Mouse (Mus musculus) B cell, adult 2 months (primary cell): Measurements from ENCODE around the gene Olfr311.
A peak's percentile ranks its signal among the peaks of the same experiment; 100 is the strongest.
"Not testable (repeated sequence)": the region's sequence is repeated elsewhere in the genome, so short reads cannot be mapped to it uniquely, and the experiment has no call there.

Experiments
- DNase-seq, 2 experiments: peaks; one replicate each; pipeline ENCODE4 v3.0.0; 2022

The Olfr311 gene

DNA sequence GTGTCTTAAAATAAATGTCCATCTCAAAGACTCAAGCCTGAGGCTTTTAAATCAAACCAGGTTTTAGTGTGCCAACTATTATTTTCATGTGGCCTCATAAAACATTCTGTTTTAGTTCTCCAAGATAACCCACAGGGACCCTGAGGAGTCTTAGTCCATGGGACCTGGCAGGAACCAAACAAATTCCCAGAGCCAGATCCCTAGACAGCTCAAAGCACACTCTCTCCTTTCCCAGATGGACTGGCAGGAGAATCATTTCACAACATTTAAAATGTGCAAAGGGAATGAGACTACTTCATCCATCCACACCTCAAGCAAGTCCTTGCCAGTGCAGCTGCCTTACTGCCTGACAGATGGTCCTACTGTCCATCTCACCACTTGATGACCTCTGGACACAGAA lies at the start of gene Olfr311:
Olfr311 (plus strand) TSS at position 301 of the 400 bp plus-strand sequence.
- not testable (repeated sequence) for DNase-seq

- peak; percentile 35 to 50 for DNase-seq
Measured at GRCm38 (mm10) chr11:58789532-58789931, 49.5 kb upstream of the Olfr311 start.

DNA sequence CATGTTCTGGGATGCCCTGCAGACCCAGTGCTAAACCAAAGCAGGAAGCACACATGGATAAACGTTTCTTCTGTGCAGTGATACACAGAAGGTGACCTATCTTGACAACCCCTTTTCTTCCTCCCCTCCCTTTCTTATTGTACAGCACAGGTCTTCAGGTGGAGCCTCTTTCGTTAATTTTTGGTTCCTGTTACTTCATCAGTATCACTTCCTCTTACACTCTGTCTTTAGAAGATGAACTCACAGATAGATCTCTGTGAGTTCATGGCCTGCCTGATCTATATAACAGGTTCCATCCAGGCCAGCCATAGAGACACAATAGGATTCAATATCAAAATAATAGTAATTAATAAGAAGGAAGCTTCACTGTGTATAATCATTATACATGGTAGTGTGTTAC lies 49.0 kb upstream of the Olfr311 start:
- peak; percentile 44 to 48 for DNase-seq

DNA sequence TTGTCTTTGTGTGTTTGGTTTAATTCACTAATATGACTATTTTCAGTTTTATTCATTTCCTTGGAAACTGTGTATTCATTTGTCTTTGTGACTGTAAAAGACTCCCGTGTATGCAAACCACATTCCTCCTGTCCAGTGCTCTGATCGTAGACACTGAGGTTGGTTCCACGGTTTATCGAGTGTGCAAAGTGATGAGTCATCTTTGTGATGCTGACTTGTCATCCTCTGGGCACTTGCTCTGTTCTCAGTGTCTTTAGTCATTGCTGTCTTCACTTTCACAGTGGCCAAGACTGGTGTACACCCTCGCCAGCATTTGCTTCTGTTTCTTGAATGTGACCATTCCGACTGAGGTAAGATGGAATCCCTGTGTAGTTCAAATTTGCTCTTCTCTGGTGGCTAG lies 48.4 kb upstream of the Olfr311 start:
- DNase-seq: no peak

GRCm38 (mm10) chr11:58795856-58796255 lies 43.2 kb upstream of the Olfr311 start:
- peak; percentile 34 to 46 for DNase-seq

- no peak for DNase-seq
Measured at GRCm38 (mm10) chr11:58796850-58797249, 42.2 kb upstream of the Olfr311 start.

DNA sequence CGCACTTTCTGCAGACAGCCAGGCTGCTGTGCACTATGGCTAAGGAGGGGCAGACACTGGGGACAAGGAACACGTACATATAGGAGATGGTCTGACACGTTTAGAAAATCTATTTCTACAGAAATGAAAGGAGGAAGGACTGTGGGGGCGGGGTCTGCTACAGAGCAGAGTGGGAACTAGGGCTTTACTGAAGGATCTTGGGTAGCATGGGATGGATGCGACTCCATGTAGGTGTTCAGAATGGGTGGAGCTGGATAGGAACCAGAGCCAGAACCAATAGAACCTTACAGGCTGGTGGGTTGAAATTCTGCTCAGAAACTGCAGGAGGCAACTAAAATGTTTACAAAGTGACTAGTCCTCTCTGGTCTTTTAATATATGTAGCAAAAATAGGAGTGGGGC lies 39.3 kb upstream of the Olfr311 start:
- DNase-seq: no peak

- no peak for DNase-seq
Measured at GRCm38 (mm10) chr11:58801558-58802228, 37.4 kb upstream of the Olfr311 start, which contains the start of gene Fam183b. Fam183b (minus strand) TSS chr11:58801960.

- no peak for DNase-seq
Measured at GRCm38 (mm10) chr11:58803871-58804270, 35.2 kb upstream of the Olfr311 start.

DNA sequence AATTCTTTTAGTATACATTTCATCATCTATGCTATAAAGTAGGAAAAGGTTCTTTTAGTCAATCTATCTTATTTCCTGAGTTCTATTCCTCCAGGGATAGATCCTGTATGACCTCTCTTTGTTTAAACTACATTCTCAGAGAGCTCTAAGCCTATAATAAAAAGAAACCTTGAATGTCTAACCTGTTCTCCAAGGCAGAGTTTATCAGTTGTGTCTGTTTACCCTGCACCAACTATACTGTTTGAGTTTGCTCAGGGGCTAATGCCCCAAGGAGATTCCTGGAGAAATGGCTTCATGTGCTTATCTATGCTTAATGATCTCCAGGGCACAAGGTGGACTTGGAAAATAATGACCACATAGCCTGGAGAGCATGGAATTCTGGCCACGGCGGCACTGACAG lies 34.7 kb upstream of the Olfr311 start:
- no peak for DNase-seq

- peak; percentile 18 to 22 for DNase-seq
Measured at GRCm38 (mm10) chr11:58812001-58812400, 27.1 kb upstream of the Olfr311 start.

GRCm38 (mm10) chr11:58814700-58815099 lies 24.4 kb upstream of the Olfr311 start, which contains the start of gene Olfr313:
Olfr313 (plus strand) TSS chr11:58815000.
- not testable (repeated sequence) for DNase-seq

- no peak for DNase-seq
Measured at GRCm38 (mm10) chr11:58815676-58816075, 23.4 kb upstream of the Olfr311 start.

DNA sequence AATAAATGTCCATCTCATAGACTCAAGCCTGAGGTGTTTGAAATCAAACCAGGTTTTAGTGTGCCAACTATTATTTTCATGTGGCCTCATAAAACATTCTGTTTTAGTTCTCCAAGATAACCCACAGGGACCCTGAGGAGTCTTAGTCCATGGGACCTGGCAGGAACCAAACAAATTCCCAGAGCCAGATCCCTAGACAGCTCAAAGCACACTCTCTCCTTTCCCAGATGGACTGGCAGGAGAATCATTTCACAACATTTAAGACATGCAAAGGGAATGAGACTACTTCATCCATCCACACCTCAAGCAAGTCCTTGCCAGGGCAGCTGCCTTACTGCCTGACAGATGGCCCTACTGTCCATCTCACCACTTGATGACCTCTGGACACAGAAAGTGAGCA lies 10.1 kb upstream of the Olfr311 start, which contains the start of gene Olfr312:
Olfr312 (plus strand) TSS at position 301 of the 400 bp plus-strand sequence.
- not testable (repeated sequence) for DNase-seq

DNA sequence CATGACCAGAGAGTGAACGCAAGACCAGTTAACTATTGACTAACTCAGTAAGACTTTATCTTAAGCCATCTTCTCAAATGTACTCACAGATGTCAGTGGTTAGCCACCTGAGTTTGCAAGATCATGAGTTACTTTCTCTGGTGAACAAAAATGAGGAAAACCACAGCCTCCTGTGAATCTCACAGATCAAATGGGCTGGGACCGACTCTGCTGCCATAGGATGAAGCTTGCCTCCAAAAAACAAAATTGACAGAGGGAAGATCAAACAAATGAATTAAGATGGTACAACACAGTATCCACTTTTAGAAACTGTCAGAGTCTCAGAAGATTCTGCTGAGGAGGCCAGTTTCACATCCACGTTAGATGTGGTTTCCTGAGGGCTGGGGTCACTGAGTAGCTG lies 9.3 kb upstream of the Olfr311 start:
- DNase-seq: no peak

- not testable (repeated sequence) for DNase-seq
Measured at GRCm38 (mm10) chr11:58832541-58832940, 6.5 kb upstream of the Olfr311 start.

GRCm38 (mm10) chr11:58846919-58847461 lies 7.9 kb downstream of the Olfr311 start, which contains the start of gene Gm12258:
Gm12258 (plus strand) TSS chr11:58847158.
- DNase-seq: peak; percentile 81 to 83

GRCm38 (mm10) chr11:58847636-58848035 lies 8.6 kb downstream of the Olfr311 start:
- DNase-seq: no peak

- no peak for DNase-seq
Measured at GRCm38 (mm10) chr11:58849731-58850130, 10.7 kb downstream of the Olfr311 start.

GRCm38 (mm10) chr11:58860744-58861143 lies 21.7 kb downstream of the Olfr311 start:
- no peak for DNase-seq

DNA sequence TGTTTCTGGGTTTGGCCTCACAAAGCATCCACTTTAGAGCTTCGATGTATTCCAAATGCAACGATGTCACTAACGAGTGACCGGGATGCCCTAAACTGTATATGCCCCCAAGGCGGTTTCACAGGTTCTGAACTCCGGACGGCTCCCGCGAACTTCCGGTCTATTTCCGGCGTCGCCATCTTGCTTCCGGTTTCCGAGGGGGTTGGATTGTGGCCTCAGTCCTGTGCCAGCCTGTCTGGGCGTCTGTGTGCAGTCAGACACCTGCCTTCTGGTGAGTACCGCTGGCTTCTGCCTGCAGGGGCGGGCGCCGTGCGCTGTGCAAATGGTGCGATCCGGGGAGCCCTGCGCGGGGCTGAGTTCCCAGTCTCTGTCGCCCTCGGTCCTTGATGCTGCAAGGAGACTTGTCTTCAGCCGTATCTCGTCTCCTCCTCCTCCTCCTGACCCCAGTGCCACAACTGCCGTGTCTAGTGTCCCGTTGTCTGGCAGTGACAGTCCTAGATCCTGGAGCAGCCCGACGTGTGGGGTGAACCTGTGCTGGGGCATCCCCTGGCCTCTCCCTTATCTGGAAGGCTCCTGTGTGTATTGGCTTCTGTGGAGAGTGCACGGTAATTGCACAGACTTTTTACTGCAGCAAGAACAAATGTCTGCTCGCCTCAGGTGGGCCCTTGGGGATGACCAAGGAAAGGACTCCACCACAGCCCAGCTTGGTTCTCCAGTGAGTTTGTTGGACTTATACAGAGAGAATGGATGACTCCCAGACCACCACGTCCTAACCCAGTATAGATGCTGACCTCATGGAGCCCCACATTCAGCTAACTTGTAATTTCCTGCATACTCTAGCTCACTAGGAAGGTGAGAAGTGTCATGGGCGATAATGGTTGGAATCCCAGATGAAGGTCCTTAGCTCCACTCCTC lies 28.2 kb downstream of the Olfr311 start, which contains the start of gene 2810021J22Rik:
2810021J22Rik (plus strand) TSS at position 178 of the 915 bp plus-strand sequence.
- peak; percentile 85 to 86 for DNase-seq

DNA sequence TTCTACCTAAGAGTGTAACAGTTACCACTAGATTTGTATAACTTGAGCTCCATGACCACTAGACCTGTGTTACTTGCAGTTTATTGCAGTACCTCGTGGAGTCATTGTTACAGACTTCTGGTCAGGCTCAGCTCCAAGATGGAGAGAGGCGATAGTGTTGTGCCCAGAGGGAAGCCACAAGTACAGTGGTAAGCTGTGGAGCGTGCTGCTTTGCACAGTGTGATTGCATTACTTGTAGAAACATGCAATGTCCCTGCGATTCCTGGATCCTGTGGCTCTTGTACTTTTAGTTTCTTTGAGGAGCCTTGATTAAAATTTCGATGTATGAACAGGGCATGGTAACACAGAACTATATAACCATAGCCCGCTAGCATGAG lies 28.9 kb downstream of the Olfr311 start:
- DNase-seq: no peak

DNA sequence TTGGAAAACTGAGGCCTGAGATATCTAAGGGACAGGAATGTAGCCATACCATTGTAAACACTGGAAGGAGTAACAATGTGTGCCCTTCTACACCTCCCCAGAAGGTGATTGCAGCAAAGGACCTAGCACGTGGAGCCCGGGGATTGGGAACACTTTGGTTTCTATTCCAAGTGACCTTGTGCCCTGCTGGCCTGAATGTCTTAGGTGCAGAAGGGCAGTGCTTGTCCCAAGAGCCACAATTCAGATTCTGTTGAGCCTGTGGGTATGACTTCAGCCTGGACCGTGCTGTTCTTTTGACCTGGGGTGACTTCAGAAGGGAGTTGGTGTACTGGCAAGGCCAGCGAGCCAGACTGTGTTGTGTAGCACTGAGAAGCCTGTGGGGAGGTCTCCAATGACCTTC lies 31.9 kb downstream of the Olfr311 start:
- no peak for DNase-seq
